Mouse (Mus musculus) kidney, postnatal 0 days (tissue): ENCODE results near the gene Garem2. TPM values are rescaled to one million over a fixed set of nuclear protein-coding genes. Genes with fewer than 3 reads are reported as not detected.

Experiments used
- ATAC-seq: fragments of 200-750 bp; cut with Nextera tagmentation; replicated peaks from 2 replicates; pipeline ENCODE4 v1.8.0; 2017; ENCODE audit warnings: low read depth, moderate number of reproducible peaks, moderate TSS enrichment, moderate library complexity; ENCODE audit not compliant: low FRiP score
- DNase-seq: peaks from one replicate; pipeline ENCODE4 v3.0.0-alpha.2; 2016; ENCODE audit warnings: low spot score
- H3K27ac ChIP-seq: fragments of 300-500 bp; sonication (generic); 2 replicates; pipeline ENCODE4 v1.5.1; 2014; ENCODE audit warnings: mild to moderate bottlenecking
- H3K27me3 ChIP-seq: fragments of 300-500 bp; sonication (generic); 2 replicates; pipeline ENCODE4 v1.6.1; 2014; ENCODE audit warnings: low read length, mixed read lengths; ENCODE audit not compliant: insufficient read depth
- H3K36me3 ChIP-seq: fragments of 300-500 bp; sonication (generic); 2 replicates; pipeline ENCODE4 v1.6.1; 2014; ENCODE audit warnings: low read length, mixed read lengths; ENCODE audit not compliant: insufficient read depth
- H3K4me1 ChIP-seq: fragments of 300-500 bp; sonication (generic); replicated peaks from 2 replicates; pipeline ENCODE4 v1.6.1; 2014; ENCODE audit warnings: antibody characterized with exemption, low read length, mixed read lengths; ENCODE audit not compliant: insufficient read depth
- H3K4me2 ChIP-seq: fragments of 300-500 bp; sonication (generic); 2 replicates; pipeline ENCODE4 v1.6.1; 2014; ENCODE audit warnings: mild to moderate bottlenecking, low read length, moderate library complexity, mixed read lengths
- H3K4me3 ChIP-seq: fragments of 300-500 bp; sonication (generic); replicated peaks from 2 replicates; pipeline ENCODE4 v1.5.1; 2014; ENCODE audit warnings: low read depth, low read length
- H3K9ac ChIP-seq: fragments of 300-500 bp; sonication (generic); 2 replicates; pipeline ENCODE4 v1.6.1; 2014; ENCODE audit warnings: low read depth, low read length
- H3K9me3 ChIP-seq: fragments of 300-500 bp; sonication (generic); replicated peaks from 2 replicates; pipeline ENCODE4 v1.6.1; 2016; ENCODE audit warnings: low read length, inconsistent platforms, mixed read lengths
- CTCF ChIP-seq: IDR thresholded peaks from 2 replicates; pipeline ENCODE4 v1.5.1; 2016; ENCODE audit warnings: antibody characterized with exemption, low read depth, mild to moderate bottlenecking, moderate library complexity
- WGBS: fragments of 180-500 bp; shearing (Covaris S2); extraction: QIAGEN DNeasy Blood & Tissue Kit; methylation state at CpG from one replicate; pipeline ENCODE4 v1.1.7; 2014; 5-methylcytosine and 5-hydroxymethylcytosine counted together
- polyA plus RNA-seq: library from polyadenylated mRNA; unstranded; fragments of >200 nt; fragmentation: Nextera tagmentation; extraction: Ambion mirVana; gene quantifications from 2 replicates; pipeline ENCODE4 v1.2.1, GENCODE M21; 2015

Gene Garem2
- polyA plus RNA-seq, 1 experiment from 2014 or later, result 0.33 TPM

DNA sequence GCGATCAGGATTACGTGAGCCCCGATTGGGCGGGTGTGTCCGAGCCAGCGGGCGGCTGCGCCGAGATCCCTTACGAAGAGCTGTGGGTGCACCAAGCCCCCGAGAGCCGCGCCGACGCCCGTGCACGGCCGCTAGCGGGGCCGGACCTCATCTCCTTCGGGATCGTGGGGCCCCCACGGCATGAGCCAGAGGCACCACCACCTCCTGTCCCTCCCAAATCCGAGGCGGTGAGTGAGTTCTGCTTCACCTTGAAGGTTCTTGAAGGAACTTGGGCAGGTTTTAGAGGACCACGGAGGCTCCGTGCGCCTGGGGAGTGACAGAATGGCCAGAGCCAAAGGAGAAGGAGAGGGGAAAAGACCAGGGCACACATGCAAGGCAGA is 9.8 kb downstream of the Garem2 start:
- peaks cover 7% of the 10 kb centered on the region; the same call in 1 of the 2 replicates for H3K27me3 ChIP-seq
- no peak for ATAC-seq
- peaks cover 14% of the 10 kb centered on the region for H3K4me1 ChIP-seq
- H3K9me3 ChIP-seq, result no peaks in the 10 kb centered on the region
- no peak for DNase-seq
- peak overlapping the region; percentile 50 for H3K9ac ChIP-seq
- WGBS, result under 1% methylated on average over 28 of the region's 28 CpGs
- peaks cover 10% of the 10 kb centered on the region; the same call in 1 of the 2 replicates for H3K36me3 ChIP-seq
- peak overlapping the region; percentile 92 for H3K4me2 ChIP-seq
- peak overlapping the region; percentile 55 for H3K4me3 ChIP-seq
- H3K27ac ChIP-seq, result no peak overlapping the region
- TF ChIP-seq CTCF, result no peak

DNA sequence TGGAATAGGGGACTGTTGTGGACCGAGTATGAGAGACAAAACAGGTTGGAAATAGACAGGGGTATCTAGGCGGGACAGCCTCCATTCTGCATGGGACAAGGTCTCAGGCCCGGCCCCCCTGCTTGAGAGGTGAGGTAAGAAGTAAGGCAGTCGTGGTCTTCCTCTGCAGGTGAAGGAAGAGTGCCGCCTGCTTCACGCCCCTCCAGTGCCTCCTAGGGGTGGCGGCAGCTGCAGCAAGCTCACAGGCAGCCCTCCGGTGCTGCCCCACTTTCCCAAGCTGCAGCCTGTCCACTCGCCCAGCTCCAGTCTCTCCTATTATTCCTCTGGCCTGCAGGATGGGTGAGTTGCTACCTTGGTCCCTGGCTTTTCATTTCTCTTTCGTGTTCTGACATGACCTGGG is 10.8 kb downstream of the Garem2 start:
- no peaks in the 10 kb centered on the region for H3K9me3 ChIP-seq
- no peak for DNase-seq
- H3K4me3 ChIP-seq, result no peak overlapping the region
- TF ChIP-seq CTCF, result peak; percentile 45
- peaks cover 12% of the 10 kb centered on the region for H3K4me1 ChIP-seq
- peaks cover 7% of the 10 kb centered on the region; the same call in 1 of the 2 replicates for H3K27me3 ChIP-seq
- ATAC-seq, result no peak
- 34% methylated on average over 10 of the region's 10 CpGs for WGBS
- no peak overlapping the region for H3K27ac ChIP-seq
- H3K36me3 ChIP-seq, result peaks cover 12% of the 10 kb centered on the region; the same call in 1 of the 2 replicates
- H3K9ac ChIP-seq, result no peak overlapping the region
- no peak overlapping the region for H3K4me2 ChIP-seq

DNA sequence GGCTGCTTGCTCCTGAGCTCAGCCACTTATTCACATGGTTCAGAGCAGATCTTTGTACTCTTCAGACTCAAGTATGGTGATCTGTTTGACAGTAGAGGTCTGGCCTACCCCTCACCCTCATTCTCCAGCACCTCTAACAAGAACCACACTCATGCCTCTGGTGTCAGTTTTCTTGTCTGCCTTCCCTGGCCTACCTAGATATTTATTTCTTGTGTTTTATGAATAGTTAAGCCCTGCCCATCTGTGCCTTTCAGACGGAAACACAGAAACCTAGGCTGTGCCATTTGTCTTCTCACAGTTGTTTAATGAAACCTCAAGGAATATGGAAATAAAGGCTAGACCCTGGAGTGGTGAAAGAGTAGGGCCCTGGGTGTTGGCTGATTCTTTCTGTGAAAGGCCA is 13.1 kb downstream of the Garem2 start:
- no peak overlapping the region for H3K4me2 ChIP-seq
- no peak for TF ChIP-seq CTCF
- no peak overlapping the region for H3K9ac ChIP-seq
- H3K4me3 ChIP-seq, result no peak overlapping the region
- peaks cover 3% of the 10 kb centered on the region; the same call in 1 of the 2 replicates for H3K4me1 ChIP-seq
- 76% methylated on average over 1 of the region's 1 CpGs for WGBS
- peaks cover 7% of the 10 kb centered on the region; the same call in 1 of the 2 replicates for H3K27me3 ChIP-seq
- DNase-seq, result no peak
- ATAC-seq, result no peak
- H3K36me3 ChIP-seq, result peaks cover 34% of the 10 kb centered on the region
- H3K27ac ChIP-seq, result no peak overlapping the region
- no peaks in the 10 kb centered on the region for H3K9me3 ChIP-seq

DNA sequence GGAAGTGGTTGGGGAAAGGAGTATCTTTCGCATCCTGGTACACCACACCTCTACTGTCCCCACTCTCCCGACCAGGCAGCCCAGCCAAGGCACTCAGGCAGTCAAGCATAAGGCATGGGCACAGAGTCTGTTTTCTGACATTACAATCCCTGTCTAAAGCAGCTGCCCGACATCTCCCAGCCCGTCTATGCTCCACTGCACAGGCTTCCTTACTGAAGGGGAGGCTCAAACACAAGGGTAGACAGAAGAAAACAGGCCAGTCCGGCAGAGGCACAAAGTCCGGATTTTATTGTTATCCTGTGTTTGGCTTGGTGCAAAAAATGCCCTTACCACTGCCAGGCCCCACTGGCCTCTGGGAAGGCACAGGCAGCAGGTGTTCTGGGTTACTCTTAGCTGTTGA is 14.2 kb downstream of the Garem2 start:
- Histone ChIP-seq H3K4me1 (no peaks in the 10 kb centered on the region; the same call in 1 of the 2 replicates), H3K9ac (no peak overlapping the region), H3K4me3 (no peak overlapping the region), H3K27me3 (peaks cover 7% of the 10 kb centered on the region; the same call in 1 of the 2 replicates), H3K9me3 (no peaks in the 10 kb centered on the region), H3K36me3 (peaks cover 44% of the 10 kb centered on the region), H3K27ac (peak overlapping the region; percentile 13), H3K4me2 (no peak overlapping the region)
- ATAC-seq, result peak; percentile 55
- DNase-seq, result peak; percentile 52
- 49% methylated on average over 6 of the region's 6 CpGs for WGBS
- no peak for TF ChIP-seq CTCF

DNA sequence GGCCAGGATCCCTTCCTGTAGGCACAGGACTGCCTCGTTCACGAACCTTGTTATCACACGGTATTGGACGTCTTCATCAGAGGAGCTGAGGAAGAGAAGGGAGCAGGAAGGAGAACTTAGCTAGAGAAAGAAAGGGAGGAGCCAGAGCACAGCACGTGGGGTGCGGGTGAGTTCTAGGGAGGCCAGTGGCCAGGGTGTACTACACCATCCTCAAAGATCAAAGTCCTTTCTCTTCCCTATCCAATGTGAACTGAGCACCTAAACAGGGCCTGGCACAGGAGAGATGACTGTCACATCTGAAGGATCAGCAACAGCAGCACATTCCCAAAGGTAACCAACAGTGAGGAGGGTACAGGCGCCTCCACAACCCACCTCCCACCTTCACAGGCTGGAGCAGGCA is 15.1 kb downstream of the Garem2 start:
- no peak overlapping the region for H3K9ac ChIP-seq
- H3K27me3 ChIP-seq, result no peaks in the 10 kb centered on the region
- H3K36me3 ChIP-seq, result peaks cover 52% of the 10 kb centered on the region
- no peaks in the 10 kb centered on the region for H3K9me3 ChIP-seq
- H3K4me3 ChIP-seq, result no peak overlapping the region
- no peak for TF ChIP-seq CTCF
- ATAC-seq (peak; percentile 52; the same call in 1 of the 2 replicates), DNase-seq (no peak)
- H3K4me1 ChIP-seq, result no peaks in the 10 kb centered on the region
- H3K27ac ChIP-seq, result no peak overlapping the region
- 80% methylated on average over 7 of the region's 7 CpGs for WGBS
- no peak overlapping the region for H3K4me2 ChIP-seq

DNA sequence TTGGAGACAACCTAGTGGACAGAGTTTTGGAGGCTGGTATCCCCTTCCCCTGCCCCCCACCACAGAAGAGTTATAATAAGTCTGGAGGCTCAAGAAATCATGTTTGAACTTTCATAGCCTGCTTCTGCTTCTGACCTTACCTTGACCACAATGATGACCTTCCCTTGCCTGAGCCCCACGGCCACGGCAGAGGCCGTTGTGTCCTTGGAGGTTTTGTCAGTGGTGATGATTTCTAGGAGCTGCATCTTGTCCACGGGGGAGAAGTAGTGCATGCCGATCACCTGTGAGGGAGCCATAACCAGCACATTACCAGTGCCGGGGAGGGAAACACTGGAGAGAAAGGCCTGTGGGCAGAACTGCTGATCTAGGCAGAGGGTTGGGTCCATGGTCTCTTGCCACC is 17.5 kb downstream of the Garem2 start:
- Histone ChIP-seq H3K9me3 (no peaks in the 10 kb centered on the region), H3K4me3 (no peak overlapping the region), H3K36me3 (peaks cover 67% of the 10 kb centered on the region), H3K4me1 (no peaks in the 10 kb centered on the region), H3K4me2 (no peak overlapping the region), H3K27me3 (no peaks in the 10 kb centered on the region), H3K27ac (no peak overlapping the region), H3K9ac (no peak overlapping the region)
- 84% methylated on average over 6 of the region's 6 CpGs for WGBS
- no peak for TF ChIP-seq CTCF
- DNase-seq, result no peak
- no peak for ATAC-seq

DNA sequence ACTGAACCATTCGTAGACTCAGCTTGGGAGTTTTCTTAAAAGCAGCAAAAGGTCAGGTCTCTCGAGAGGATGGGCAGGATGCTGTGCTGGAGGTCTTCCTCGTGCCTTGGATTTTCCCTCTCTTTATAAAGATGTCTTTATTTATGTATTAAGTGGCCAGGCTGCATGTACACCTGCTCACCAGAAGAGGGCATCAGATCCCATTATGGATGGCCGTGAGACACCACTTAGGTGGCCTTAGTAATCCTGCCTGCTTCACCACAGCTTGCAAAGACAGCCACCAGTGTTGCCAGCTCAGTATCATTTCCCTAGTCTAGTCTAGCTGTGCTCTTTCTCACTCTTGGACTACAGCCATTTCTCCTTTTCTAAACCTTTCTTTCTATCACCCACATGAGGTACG is 20.6 kb downstream of the Garem2 start:
- ATAC-seq (no peak; the same call in 1 of the 2 replicates), DNase-seq (peak; percentile 63)
- Histone ChIP-seq H3K27ac (no peak overlapping the region), H3K27me3 (no peaks in the 10 kb centered on the region), H3K9ac (no peak overlapping the region), H3K4me1 (no peaks in the 10 kb centered on the region), H3K36me3 (peaks cover 74% of the 10 kb centered on the region), H3K4me3 (no peak overlapping the region), H3K4me2 (no peak overlapping the region), H3K9me3 (no peaks in the 10 kb centered on the region)
- 44% methylated on average over 5 of the region's 5 CpGs for WGBS
- TF ChIP-seq CTCF, result peak; percentile 84
